Mouse (Mus musculus) urinary bladder, postnatal 36 days (tissue): ENCODE results near the gene Glmp.
"Not testable (repeated sequence)": the region's sequence is repeated elsewhere in the genome, so short reads cannot be mapped to it uniquely, and the experiment has no call there.

Experiments used
- DNase-seq, 2 experiments: peaks; one replicate each; pipeline ENCODE4 v3.0.0; 2022; ENCODE audit warnings: low spot score in 2 of 2, mixed read lengths in 1 of 2

The Glmp gene

DNA sequence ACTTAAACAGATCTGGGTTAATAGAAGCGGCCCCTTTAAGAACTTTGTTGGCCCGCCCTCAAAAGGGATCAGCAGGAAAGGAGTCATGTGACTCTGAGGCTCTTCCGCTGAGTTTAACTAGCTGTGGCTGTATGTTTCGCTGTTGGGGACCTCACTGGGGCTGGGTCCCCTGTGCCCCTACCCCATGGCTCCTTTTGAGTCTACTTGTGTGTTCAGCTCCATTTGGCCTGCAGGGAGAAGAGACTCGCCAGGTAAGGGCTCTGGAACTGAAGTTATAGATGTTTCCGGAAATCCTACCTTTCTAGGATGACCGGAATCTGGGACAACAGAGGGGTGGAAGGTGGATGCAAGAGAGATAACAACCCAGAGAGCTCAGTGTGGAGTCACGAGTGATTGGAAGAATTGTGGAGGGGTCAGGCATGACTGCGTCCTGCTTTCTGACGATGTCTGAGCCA is at the start of gene Glmp:
Gene Glmp, plus strand, starts transcription at position 73 of the 455 bp plus-strand sequence.
- peak; percentile 39 to 62 for DNase-seq

DNA sequence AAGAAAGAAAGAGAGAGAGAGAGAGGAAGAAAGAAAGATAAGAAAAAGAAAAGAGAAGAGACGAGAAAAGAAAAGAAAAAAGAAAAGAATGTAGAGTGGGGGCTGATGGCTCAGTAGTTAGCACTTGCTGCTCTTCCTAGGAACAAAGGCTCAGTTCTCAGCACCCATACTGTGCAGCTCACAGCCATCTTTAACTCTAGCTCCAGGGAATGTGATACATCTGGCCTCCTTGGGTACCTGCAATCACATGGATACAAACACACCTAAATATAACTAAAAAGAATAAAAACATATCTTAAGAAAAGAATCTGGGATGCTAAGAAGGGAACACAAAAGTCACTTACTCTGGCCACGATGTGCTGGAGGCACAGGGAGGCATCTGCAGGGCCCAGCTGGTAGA is 48.7 kb upstream of the Glmp start:
- DNase-seq, result no peak

DNA sequence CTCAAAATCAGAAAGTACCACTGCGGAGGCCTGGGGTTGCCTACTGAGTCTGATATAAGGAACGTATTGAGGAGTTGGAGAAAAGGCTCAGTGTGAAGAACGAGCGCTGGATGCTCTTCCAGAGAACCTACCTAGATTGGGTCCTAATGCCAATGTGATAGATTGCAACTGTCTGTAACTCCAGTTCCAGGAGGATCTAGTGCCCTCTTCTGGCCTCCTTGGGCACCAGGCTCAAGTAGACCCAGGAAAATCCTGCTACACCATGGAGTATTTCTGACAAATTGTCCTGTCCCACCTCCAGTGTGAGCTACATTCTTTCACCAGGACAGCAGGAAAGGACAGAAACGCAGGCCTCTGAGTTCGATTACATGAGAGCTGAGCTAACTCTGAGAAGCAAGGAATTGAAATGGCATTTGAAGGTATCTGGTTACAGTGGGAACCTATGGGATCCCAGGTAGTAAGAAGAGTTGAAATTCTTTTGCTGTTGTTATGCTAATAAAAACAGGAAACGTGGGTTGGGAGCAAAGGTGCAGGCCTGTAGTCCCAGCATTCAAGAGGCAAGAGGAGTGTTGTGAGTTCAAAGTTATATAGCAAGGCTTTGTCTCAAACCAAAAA is 48.2 kb upstream of the Glmp start:
- DNase-seq, result peak in 1 of 2 experiments; percentile 26

DNA sequence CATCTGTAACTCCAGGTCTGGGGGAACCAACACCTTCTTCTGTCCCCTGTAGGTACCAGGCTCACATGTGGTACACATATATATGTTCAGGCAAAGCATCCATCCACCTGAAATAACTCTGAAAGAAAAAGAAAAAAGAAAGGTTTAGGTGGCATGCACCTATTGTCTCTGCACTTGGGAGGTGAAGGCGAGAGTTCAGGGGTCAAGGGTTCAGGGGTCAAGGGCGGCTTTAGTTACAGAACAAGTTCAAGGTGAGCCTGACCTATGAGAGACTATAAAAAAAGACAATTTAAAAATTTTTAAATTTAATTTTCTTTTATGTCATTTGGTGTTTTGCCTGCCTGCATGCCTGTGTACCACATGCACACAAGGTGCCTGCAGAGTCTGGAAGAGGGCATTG is 44.8 kb upstream of the Glmp start:
- DNase-seq, result no peak

DNA sequence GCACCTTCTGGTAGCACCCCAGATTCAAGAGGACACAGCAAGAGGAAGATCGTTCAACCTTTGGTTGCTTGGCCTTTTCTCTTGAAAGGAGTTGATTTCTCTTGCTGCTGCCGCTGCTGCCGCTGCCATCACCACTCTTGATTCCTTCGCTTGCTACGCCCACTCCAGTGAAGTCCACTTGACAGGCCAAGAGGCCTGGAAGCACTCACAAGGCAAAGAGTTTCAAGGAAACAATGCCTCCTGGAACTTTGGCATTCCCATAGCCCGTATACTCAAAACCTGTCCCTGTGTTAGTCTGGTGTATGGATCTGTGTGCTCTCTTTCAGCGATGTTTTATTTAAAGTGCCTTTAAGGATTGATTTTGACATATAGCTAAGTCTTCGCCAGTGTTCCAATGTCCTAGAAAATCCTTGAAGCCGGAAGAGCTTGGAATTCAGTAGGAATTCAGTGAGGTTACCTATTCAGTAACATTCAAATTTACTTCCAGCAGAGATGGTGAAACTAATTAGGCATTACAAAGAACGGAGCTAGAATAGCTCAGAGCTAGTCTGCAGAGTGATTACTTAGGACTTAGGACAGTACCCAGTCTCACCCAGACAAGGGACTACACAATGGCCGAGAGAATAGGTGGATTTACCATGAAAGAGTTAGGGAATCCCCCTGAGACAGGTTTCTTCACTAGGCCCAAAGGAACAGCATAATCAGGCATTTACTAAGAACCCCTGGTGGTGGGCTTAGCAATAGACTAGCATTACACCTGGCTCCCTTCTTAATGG is 43.5 kb upstream of the Glmp start:
- DNase-seq, result not testable (repeated sequence)

DNA sequence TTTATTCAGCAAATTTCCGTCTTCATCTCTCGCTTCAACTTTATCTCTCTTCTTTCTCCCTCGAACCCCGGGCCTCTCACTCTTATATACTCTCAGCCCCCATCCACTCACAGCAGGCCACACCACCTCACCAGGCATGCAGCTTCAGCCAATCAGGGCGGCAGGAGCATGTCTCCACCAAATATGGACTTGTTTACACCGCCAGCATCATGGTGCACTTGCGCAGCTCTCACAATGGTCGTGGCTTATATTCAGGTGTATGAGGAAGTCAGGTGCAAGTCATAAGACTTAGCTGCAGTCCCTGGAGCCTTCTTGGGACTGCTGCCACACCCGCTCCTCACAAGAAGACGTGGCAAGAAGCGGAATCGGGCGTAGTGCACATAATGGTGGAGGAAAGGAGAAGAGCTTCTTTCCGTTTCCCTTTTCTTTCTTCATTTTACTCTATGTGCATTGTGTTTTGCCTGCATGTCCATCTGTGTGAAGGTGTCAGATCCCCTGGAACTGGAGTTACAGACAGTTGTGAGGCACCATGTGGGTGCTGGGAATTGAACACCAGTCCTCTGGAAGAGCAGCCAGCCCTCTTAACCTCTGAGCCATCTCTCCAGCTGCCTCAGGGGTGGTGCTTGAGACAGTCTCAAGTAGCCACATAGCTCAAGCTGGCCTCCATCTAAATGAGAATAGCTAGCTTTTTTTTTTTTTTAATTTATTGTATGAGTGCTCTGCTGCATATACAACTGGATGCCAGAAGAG is 39.8 kb upstream of the Glmp start:
- DNase-seq, result not testable (repeated sequence)

DNA sequence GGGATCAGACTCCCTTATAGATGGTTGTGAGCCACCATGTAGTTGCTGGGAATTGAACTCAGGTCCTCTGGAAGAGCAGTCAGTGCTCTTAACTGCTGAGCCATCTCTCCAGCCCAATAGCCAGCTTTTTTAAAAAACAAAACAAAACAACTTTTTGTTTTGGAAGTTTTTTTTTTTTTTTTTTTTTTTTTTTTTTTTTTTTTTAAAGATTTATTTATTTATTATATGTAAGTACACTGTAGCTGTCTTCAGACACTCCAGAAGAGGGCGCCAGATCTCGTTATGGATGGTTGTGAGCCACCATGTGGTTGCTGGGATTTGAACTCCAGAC is 39.3 kb upstream of the Glmp start:
- DNase-seq, result not testable (repeated sequence)

DNA sequence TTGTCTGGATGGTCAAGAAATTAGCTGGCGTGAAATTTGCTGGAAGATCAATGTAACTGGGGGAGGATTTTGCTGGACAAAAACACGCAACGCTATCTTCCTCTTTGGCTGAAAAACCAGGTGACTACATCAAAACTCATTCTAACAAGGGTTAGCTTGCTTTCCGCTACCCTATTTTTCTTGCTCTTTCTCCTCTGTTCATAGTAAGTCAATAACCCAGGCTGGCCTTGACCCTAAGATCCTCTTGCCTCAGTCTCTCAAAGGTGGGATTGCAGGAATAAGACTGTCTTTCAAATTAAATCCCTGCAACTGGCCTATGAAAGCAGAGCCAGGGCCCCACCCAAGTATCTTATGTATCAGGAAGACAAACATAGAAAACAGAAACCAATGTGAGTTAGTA is 37.7 kb upstream of the Glmp start, which contains the start of gene Gm38392:
Gene Gm38392, minus strand, starts transcription at position 101 of the 400 bp plus-strand sequence.
- no peak for DNase-seq

DNA sequence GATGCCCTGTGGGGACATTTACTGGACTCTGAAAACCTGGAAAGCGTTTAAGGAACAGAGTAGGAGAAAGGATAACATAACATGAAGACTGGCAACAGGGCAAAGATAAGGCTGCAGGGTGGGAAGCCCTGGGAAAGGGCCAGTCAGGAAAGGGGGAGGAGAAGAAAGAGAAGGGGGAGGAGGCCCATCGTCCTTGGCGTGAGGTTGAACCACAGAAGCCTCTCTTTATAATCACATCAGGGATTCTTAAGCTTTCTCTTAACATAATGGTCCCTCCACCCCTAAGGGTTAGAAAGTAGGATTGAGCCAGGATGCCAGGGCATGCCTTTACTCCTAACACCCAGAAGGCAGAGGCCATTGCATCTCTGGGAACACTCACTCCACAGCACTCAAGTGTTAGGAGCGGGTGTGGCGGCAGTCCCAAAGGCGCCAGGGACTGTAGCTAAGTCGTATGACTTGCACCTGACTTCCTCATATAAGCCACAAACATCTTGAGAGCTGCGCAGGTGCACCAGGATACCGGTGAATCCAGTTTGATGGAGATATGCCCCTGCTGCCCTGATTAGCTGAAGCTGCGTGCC is 36.6 kb upstream of the Glmp start:
- not testable (repeated sequence) for DNase-seq

DNA sequence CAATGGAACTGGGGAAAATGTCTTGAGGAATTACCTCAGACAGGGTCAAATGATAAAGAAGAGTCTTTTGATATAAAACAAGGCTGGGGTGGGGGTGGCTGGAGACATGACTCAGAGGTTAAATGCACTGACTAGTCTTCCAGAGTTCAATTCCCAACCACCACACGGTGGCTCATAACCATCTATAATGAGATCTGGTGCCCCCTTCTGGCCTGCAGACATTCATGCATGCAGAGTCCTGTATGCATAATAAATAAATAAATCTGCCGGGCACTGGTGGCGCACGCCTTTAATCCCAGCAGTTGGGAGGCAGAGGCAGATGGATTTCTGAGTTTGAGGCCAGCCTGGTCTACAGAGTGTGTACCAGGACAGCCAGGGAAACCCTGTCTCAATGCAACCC is 32.9 kb upstream of the Glmp start:
- DNase-seq, result peak; percentile 4 to 8

DNA sequence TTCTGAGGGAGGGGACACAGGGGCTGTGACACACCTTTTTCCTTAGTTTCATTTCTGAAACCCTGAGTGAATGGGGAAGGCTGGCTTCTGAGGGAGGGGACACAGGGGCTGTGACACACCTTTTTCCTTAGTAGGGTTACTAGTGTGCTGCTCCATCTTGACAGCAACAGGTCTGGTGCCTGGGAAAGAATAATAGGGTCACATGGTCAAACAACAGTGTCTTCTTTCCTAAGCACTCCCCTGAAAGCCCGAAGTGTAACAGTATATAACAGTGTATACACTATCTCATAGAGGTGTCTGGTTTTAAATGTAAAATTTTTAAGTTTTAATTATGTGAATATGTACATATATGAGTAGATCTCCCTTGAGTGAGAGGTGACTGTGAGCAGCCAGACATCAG is 29.6 kb upstream of the Glmp start:
- DNase-seq, result not testable (repeated sequence)

DNA sequence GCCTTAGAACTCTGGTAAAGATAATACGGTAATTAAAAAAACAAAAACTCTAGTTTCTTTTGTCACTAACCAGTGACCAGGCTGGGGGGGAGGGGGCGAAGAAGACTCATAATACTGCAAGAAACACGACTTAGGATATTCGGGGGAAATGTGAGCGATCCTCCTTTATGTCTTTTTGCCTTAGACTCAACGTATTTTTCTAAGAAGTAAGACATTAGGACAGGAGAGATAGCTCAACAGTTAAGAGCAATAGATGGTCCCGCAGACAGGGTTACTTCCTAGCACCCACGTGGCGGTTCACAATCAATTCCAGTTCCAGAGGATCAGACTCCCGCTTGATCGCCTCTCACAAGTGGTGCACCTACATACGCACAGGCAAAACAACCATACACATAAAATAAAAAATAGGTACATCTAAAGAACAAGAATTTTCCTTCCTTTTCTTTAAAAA is 28.7 kb upstream of the Glmp start:
- no peak for DNase-seq

DNA sequence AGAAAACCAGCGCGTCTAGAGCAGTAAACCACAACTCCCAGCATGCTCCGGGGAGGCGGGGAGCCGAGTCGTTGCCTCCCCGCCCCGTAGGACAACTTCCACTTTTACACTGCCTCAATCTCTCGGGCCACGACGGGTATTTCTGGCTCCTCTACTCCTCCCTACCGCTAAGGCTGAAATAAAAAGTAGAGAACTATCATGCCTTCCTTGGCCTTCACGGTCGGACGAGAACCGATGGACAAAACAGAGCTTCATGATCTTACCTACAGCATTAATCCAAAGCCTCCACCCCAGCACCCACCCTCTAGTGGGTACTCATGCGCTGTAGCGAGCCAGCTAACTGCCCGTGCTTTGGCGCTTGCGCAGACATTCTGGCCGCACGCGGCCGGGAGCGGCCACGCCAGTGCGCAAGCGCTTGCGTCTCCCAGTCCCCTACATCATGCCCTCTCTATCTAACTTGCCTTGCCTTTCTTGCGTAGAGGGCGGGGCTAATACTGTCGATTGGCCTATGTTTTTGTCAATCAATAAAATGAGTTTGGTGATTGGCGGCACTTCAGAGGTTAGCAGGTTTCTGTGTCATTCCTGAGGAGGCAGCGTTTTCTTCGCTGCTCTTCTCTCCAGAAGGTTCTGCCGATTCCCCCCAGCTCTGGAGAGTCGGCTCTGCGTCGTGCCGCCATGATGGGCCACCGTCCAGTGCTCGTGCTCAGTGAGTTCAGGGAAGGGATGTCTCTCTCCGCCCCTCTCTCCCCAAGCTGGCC is 28.1 kb upstream of the Glmp start, which contains the start of the genes Tsacc and Cct3:
Gene Tsacc, minus strand, starts transcription at position 439 of the 758 bp plus-strand sequence.
Gene Cct3, plus strand, starts transcription at position 556 of the 758 bp plus-strand sequence.
- DNase-seq, result peak; percentile 88 to 95

DNA sequence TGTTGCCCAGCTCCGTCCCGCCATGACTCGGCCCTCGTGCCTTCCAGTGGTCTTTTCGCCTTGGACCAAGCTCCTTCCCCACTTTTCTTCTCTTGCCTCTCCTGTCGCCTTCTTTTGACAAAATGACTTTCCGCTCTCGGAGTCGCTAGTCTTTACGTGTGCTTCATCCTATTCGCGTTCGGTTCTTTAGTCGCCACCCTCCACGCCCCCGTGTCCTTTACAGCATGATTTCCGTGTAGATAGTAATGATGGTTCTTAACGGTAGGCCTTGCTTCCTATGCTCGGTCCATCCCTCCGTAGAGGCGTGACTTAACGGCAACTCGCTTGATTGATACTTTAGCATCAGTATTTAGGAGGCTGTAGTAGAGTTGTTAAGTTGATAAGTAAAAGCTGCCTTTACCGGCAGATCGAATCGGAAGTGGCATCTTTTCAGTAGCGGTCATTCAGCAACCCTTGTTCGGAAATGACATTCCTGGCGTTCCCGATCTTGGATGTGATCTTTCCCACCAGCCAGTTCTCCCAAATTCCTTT is 27.4 kb upstream of the Glmp start:
- DNase-seq, result no peak

DNA sequence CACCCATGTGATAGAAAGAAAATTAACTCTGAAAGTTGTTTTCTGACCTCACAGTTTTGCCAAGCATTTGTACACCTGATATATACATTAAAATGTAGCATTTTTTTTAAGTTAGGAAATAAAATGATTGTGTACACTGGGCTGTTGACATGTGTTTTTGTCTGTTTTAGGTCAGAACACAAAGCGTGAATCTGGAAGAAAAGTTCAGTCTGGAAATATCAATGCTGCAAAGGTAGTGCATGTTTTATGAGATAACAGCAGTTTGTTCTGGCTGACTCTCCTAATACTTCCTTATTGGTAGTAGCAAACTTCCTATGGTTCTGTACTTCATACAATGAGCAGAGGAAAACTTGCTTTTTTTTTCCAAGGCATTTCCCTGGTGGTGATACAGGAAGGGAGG is 25.7 kb upstream of the Glmp start:
- no peak for DNase-seq

DNA sequence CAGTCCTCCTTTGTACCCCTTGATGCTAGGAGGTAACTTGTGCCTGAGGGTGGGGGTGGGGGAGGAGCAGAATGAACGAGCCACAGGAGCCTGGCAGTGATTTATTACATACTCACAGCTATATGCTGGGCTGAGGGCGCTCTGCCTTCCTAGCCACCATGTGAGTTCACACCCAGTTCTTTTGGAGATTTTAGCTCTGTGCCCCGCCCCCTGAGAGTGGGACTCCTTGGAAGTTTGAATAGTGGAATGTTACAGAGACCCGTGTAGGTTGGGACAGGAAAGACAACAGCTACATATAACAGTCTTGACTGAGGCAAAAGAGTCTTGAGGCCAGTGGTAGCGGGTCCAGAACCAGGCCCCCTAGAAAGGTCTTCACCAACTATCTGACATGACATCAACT is 4.1 kb downstream of the Glmp start:
- no peak for DNase-seq

DNA sequence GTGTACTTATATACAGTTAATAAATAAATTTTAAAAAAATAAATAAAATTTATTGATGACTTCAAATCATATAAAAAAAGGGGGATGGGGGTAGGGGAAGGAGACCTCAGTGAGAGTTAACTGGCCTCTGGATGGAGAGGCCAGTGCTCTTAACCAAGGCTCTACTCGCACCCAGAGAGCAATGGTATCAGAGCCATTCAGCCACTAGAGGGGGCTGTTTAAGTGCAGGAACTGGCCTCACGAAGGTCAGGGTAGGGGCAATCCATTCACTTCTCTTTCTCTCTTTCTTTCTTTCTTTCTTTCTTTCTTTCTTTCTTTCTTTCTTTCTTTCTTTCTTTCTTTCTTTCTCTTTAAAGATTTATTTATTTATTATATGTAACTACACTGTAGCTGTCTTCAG is 6.5 kb downstream of the Glmp start:
- no peak for DNase-seq

DNA sequence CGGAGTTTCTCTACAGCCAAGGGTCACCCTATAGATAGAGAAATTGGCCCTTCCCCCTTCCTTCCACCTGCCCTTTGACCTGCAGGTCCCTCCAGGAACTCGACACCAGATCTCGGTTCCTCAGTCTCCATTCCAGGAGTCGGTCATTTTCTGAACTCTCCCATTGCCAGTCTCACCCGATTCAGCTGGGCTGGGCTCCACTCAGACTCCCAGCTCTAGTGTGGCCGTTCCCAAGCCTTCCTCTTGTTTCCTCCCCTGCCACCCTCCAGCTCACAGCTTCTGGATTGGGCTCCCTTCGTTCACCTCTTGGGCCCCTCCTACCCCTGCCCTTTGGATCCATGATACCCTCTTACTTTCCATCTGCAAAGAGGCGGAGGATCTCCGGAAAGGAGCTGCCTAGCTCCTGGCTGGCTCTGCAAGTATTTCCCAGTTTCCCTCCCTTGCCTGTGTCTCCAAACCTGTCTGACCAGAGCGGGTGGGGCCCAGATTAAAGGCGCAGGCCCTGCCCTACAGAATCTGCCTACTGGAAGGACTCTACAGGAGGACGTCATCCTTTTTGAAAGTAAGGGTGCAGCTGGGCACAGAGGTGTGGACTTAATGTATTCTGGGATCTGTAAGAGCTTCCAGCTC is 9.3 kb downstream of the Glmp start:
- peak; percentile 59 to 71 for DNase-seq

DNA sequence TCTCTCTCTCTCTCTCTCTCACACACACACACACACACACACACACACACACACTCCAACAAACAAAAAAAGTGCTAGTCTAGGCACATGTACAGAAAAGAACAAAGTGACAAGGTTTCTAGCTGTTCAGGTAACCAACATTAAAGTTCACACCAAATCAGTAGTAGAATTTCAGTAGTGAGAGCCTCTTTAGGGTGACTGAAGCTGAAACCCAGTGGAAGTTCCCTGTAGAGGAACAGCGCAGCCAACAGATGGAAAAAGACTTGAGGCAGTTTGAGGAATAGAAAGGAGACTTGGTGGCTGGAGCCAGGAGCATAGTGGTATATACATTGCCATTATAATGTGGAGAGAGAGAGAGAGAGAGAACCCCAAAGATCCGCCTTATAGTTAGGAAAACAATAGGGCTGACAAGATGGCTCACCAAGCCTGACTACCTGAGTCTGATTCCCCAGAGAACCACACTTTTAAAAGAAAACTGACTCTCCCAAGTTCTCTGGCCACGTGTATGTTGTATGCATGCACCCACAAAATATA is 10.1 kb downstream of the Glmp start:
- no peak for DNase-seq

DNA sequence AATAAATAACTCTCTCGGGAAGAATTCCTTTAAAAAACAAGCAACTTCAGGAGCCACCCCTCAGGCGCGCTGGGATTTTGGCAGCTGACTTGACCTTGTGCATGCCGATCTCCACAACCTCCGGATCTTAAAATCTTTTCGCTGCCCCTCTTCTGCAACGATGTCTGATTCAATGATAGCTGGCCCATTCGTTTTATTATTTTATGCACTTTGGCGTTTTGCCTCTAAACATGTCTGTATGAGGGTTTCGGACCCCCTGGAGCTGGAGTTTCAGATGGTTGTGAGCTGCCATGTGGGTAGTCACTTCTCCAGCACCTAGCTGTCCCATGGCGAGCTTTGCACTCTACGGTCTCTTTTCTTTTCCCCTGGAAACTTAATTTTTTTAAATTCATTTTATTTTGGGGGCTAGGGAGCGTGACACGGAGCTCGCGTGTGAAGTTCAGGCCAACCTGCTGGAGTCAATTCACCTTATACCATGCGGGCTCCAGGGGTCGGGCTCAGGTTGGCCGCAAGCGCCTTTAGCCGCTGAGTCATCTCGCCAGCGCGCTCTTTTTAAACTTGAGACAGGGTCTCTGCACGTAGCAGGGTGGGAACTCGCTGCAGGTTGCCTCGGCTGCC is 10.7 kb downstream of the Glmp start:
- peak in 1 of 2 experiments; percentile 25 for DNase-seq
